Mouse (Mus musculus) heart, embryonic 14.5 days (tissue): ENCODE results near the gene Map3k9. TPM values are rescaled to one million over a fixed set of nuclear protein-coding genes. Genes with fewer than 3 reads are reported as not detected.
A peak's percentile ranks its signal among the peaks of the same experiment; 100 is the strongest.

ENCODE experiments used
- ATAC-seq: fragments of 200-750 bp; cut with Nextera tagmentation; 2 replicates; pipeline ENCODE4 v1.8.0; 2017; ENCODE audit warnings: low read depth, moderate TSS enrichment; ENCODE audit not compliant: insufficient number of reproducible peaks, insufficient read depth, low FRiP score
- H3K27ac ChIP-seq, 2 experiments: fragments of 200-500 bp in 1 of 2; fragments of 300-500 bp in 1 of 2; sonication (generic) in 1 of 2; replicated peaks in 1 of 2; 2 replicates each; pipeline ENCODE4 v1.5.1; 2012 to 2014; ENCODE audit warnings: low read depth in 2 of 2, low read length in 2 of 2, control low read depth in 1 of 2, mild to moderate bottlenecking in 1 of 2, mixed read lengths in 1 of 2; ENCODE audit not compliant: control insufficient read depth in 1 of 2, insufficient read depth in 1 of 2
- H3K27me3 ChIP-seq: fragments of 300-500 bp; sonication (generic); 2 replicates; pipeline ENCODE4 v1.6.1; 2014; ENCODE audit warnings: mild to moderate bottlenecking, low read length, control low read depth; ENCODE audit not compliant: control insufficient read depth, insufficient read depth
- H3K36me3 ChIP-seq: fragments of 300-500 bp; sonication (generic); 2 replicates; pipeline ENCODE4 v1.6.1; 2014; ENCODE audit warnings: mild to moderate bottlenecking, control low read depth, low read length, mixed read lengths; ENCODE audit not compliant: control insufficient read depth, insufficient read depth
- H3K4me1 ChIP-seq, 2 experiments: fragments of 200-500 bp in 1 of 2; fragments of 300-500 bp in 1 of 2; sonication (generic) in 1 of 2; 2 replicates each; pipeline ENCODE4 v1.6.1; 2012 to 2014; ENCODE audit warnings: low read length in 2 of 2, control low read depth in 1 of 2, mixed read lengths in 1 of 2; ENCODE audit not compliant: control insufficient read depth in 2 of 2, insufficient read depth in 2 of 2
- H3K4me2 ChIP-seq: fragments of 300-500 bp; sonication (generic); 2 replicates; pipeline ENCODE4 v1.6.1; 2014; ENCODE audit warnings: mild to moderate bottlenecking, low read length
- H3K4me3 ChIP-seq, 2 experiments: fragments of 200-500 bp in 1 of 2; fragments of 300-500 bp in 1 of 2; sonication (generic) in 1 of 2; 2 replicates each; pipeline ENCODE4 v1.5.1; 2012 to 2014; ENCODE audit warnings: low read length in 2 of 2, mild to moderate bottlenecking in 2 of 2, control low read depth in 1 of 2, low read depth in 1 of 2, moderate library complexity in 1 of 2; ENCODE audit not compliant: control insufficient read depth in 1 of 2, insufficient read depth in 1 of 2
- H3K9ac ChIP-seq: fragments of 300-500 bp; sonication (generic); 2 replicates; pipeline ENCODE4 v1.6.1; 2014; ENCODE audit warnings: mild to moderate bottlenecking, low read length
- H3K9me3 ChIP-seq: fragments of 300-500 bp; sonication (generic); 2 replicates; pipeline ENCODE4 v1.6.1; 2016; ENCODE audit warnings: low read length, control low read depth; ENCODE audit not compliant: control insufficient read depth
- WGBS: fragments of 180-500 bp; shearing (Covaris S2); extraction: QIAGEN DNeasy Blood & Tissue Kit; methylation state at CpG from one replicate; pipeline ENCODE4 v1.1.7; 2014; 5-methylcytosine and 5-hydroxymethylcytosine counted together
- polyA plus RNA-seq: library from polyadenylated mRNA; unstranded; fragments of >200 nt; fragmentation: Nextera tagmentation; extraction: Ambion mirVana; gene quantifications from 2 replicates; pipeline ENCODE4 v1.2.1, GENCODE M21; 2014

Gene Map3k9
- 0.20 and 0.24 TPM in 2 replicates for polyA plus RNA-seq

- peak within 1 kb of the TSS; percentile 98 for H3K4me2 ChIP-seq
- ATAC-seq = peak; percentile 97
- H3K27me3 ChIP-seq = peaks cover 57% of the 10 kb centered on the region
- 1% methylated on average over 36 of the region's 56 CpGs for WGBS
- H3K4me3 ChIP-seq = peak within 1 kb of the TSS; percentile 69 to 70
- H3K36me3 ChIP-seq = no peaks in the 10 kb centered on the region
- peaks cover 2 to 12% of the 10 kb centered on the region in 2 experiments; a peak in 2 of 4 replicates for H3K4me1 ChIP-seq
- no peak within 1 kb of the TSS for H3K27ac ChIP-seq
- peak within 1 kb of the TSS; percentile 65 for H3K9ac ChIP-seq
- no peaks in the 10 kb centered on the region for H3K9me3 ChIP-seq
Measured at GRCm38 (mm10) chr12:81781105-81781909, at the start of gene Map3k9. Gene Map3k9 (minus strand): TSS chr12:81781175.

GRCm38 (mm10) chr12:81828355-81828754 is 47.4 kb upstream of the Map3k9 start:
- Histone ChIP-seq H3K9ac (no peak overlapping the region), H3K36me3 (no peaks in the 10 kb centered on the region), H3K4me3 (no peak overlapping the region), H3K27me3 (no peaks in the 10 kb centered on the region), H3K4me2 (no peak overlapping the region), H3K4me1 (no peaks in the 10 kb centered on the region), H3K9me3 (no peaks in the 10 kb centered on the region), H3K27ac (no peak overlapping the region)
- ATAC-seq = no peak
- WGBS = 76% methylated on average over 2 of the region's 2 CpGs

- H3K27me3 ChIP-seq = no peaks in the 10 kb centered on the region
- H3K4me1 ChIP-seq = 0 out of 4 replicates have a peak, but pooled peaks cover 0 to 5% of the 10 kb centered on the region in 2 experiments
- H3K9me3 ChIP-seq = no peaks in the 10 kb centered on the region
- H3K27ac ChIP-seq = no peak overlapping the region
- ATAC-seq = no peak
- no peak overlapping the region for H3K9ac ChIP-seq
- H3K4me3 ChIP-seq = no peak overlapping the region
- no peaks in the 10 kb centered on the region for H3K36me3 ChIP-seq
- no peak overlapping the region for H3K4me2 ChIP-seq
- WGBS = 77% methylated on average over 4 of the region's 4 CpGs
Measured at GRCm38 (mm10) chr12:81822778-81823480, 42.0 kb upstream of the Map3k9 start.

GRCm38 (mm10) chr12:81822176-81822575 is 41.2 kb upstream of the Map3k9 start:
- H3K9ac ChIP-seq = no peak overlapping the region
- no peak overlapping the region for H3K4me2 ChIP-seq
- no peaks in the 10 kb centered on the region for H3K27me3 ChIP-seq
- H3K27ac ChIP-seq = no peak overlapping the region
- 77% methylated on average over 4 of the region's 4 CpGs for WGBS
- H3K36me3 ChIP-seq = no peaks in the 10 kb centered on the region
- H3K4me1 ChIP-seq = peaks cover under 1 to 5% of the 10 kb centered on the region in 2 experiments; a peak in 2 of 4 replicates
- no peak for ATAC-seq
- no peak overlapping the region for H3K4me3 ChIP-seq
- no peaks in the 10 kb centered on the region for H3K9me3 ChIP-seq

GRCm38 (mm10) chr12:81820700-81821099 is 39.7 kb upstream of the Map3k9 start:
- no peak for ATAC-seq
- Histone ChIP-seq H3K4me1 (peaks cover 8 to 10% of the 10 kb centered on the region in 2 experiments; a peak in 3 of 4 replicates), H3K4me3 (no peak overlapping the region), H3K4me2 (no peak overlapping the region), H3K36me3 (no peaks in the 10 kb centered on the region), H3K27ac (no peak overlapping the region), H3K9me3 (no peaks in the 10 kb centered on the region), H3K27me3 (no peaks in the 10 kb centered on the region), H3K9ac (no peak overlapping the region)
- 89% methylated on average over 4 of the region's 4 CpGs for WGBS

GRCm38 (mm10) chr12:81817126-81817505 is 36.1 kb upstream of the Map3k9 start:
- Histone ChIP-seq H3K27ac (peak overlapping the region; percentile 4 to 65; a peak in 3 of 4 replicates), H3K4me1 (peaks cover 8 to 10% of the 10 kb centered on the region in 2 experiments; a peak in 3 of 4 replicates), H3K9me3 (no peaks in the 10 kb centered on the region), H3K9ac (no peak overlapping the region), H3K27me3 (no peaks in the 10 kb centered on the region), H3K36me3 (no peaks in the 10 kb centered on the region), H3K4me2 (peak overlapping the region; percentile 45), H3K4me3 (no peak overlapping the region)
- 48% methylated on average over 6 of the region's 6 CpGs for WGBS
- ATAC-seq = no peak

GRCm38 (mm10) chr12:81816330-81817125 is 35.6 kb upstream of the Map3k9 start:
- ATAC-seq = peak; percentile 59; the same call in 1 of the 2 replicates
- Histone ChIP-seq H3K4me3 (no peak overlapping the region), H3K27ac (peak overlapping the region; percentile 65 to 68), H3K9ac (no peak overlapping the region), H3K36me3 (no peaks in the 10 kb centered on the region), H3K9me3 (no peaks in the 10 kb centered on the region), H3K4me2 (peak overlapping the region; percentile 45), H3K27me3 (no peaks in the 10 kb centered on the region), H3K4me1 (peaks cover 8 to 10% of the 10 kb centered on the region in 2 experiments; a peak in 3 of 4 replicates)
- 20% methylated on average over 10 of the region's 10 CpGs for WGBS
